Mouse (Mus musculus): Measurements from ENCODE around the gene Fam3c.
"Not testable (repeated sequence)": the region's sequence is repeated elsewhere in the genome, so short reads cannot be mapped to it uniquely, and the experiment has no call there.

Gene Fam3c

GRCm38 (mm10) chr6:22292056-22292455 is 64.0 kb downstream of the Fam3c start:
- no peak for DNase-seq (ENCODE audit: low spot score in 2 of 2)

- DNase-seq (ENCODE audit: low spot score in 2 of 2): no peak
These were observed 65.3 kb downstream of the Fam3c start for GRCm38 (mm10) chr6:22290790-22291189.

- DNase-seq (ENCODE audit: low spot score in 2 of 2): no peak
These were observed 66.5 kb downstream of the Fam3c start for GRCm38 (mm10) chr6:22289461-22290021.

GRCm38 (mm10) chr6:22288737-22289460 is 67.1 kb downstream of the Fam3c start:
- no peak for DNase-seq (ENCODE audit: low spot score in 2 of 2)

GRCm38 (mm10) chr6:22288004-22288736 is 67.9 kb downstream of the Fam3c start, which contains the start of gene Wnt16:
Gene Wnt16, plus strand, starts transcription at chr6:22288227.
- peak in 1 of 2 experiments; percentile 17 for DNase-seq (ENCODE audit: low spot score in 2 of 2)

- DNase-seq (ENCODE audit: low spot score in 2 of 2): no peak
These were observed 73.6 kb downstream of the Fam3c start for GRCm38 (mm10) chr6:22282405-22282804.

- DNase-seq (ENCODE audit: low spot score in 2 of 2): peak in 1 of 2 experiments; percentile 14
These were observed 75.7 kb downstream of the Fam3c start for GRCm38 (mm10) chr6:22280217-22280861.

- no peak for DNase-seq (ENCODE audit: low spot score in 2 of 2)
These were observed 78.1 kb downstream of the Fam3c start for GRCm38 (mm10) chr6:22277941-22278340.

GRCm38 (mm10) chr6:22269840-22270521 is 86.1 kb downstream of the Fam3c start:
- DNase-seq (ENCODE audit: low spot score in 2 of 2): no peak

GRCm38 (mm10) chr6:22268677-22269076 is 87.4 kb downstream of the Fam3c start:
- no peak for DNase-seq (ENCODE audit: low spot score in 2 of 2)

- DNase-seq (ENCODE audit: low spot score in 2 of 2): no peak
These were observed 88.0 kb downstream of the Fam3c start for GRCm38 (mm10) chr6:22267807-22268667.

GRCm38 (mm10) chr6:22266018-22266417 is 90.0 kb downstream of the Fam3c start:
- no peak for DNase-seq (ENCODE audit: low spot score in 2 of 2)

- not testable (repeated sequence) for DNase-seq (ENCODE audit: low spot score in 2 of 2)
These were observed 91.9 kb downstream of the Fam3c start for GRCm38 (mm10) chr6:22264094-22264493.

GRCm38 (mm10) chr6:22262519-22262918 is 93.5 kb downstream of the Fam3c start:
- DNase-seq (ENCODE audit: low spot score in 2 of 2): no peak

- DNase-seq (ENCODE audit: low spot score in 2 of 2): no peak
These were observed 97.3 kb downstream of the Fam3c start for GRCm38 (mm10) chr6:22258784-22259183.

Measured in left cerebral cortex, adult 9 months (tissue).